Mouse (Mus musculus) stomach, postnatal 0 days (tissue): ENCODE results near the gene Klhdc7b.
"Not testable (repeated sequence)": the region's sequence is repeated elsewhere in the genome, so short reads cannot be mapped to it uniquely, and the experiment has no call there.

Experiments
- CTCF ChIP-seq: IDR thresholded peaks from 2 replicates; pipeline ENCODE4 v1.5.1; 2016; ENCODE audit warnings: antibody characterized with exemption, low read depth, mild to moderate bottlenecking, moderate library complexity
- EP300 ChIP-seq: optimal IDR thresholded peaks from 2 replicates; pipeline ENCODE3; 2016; ENCODE audit warnings: antibody characterized with exemption

DNA sequence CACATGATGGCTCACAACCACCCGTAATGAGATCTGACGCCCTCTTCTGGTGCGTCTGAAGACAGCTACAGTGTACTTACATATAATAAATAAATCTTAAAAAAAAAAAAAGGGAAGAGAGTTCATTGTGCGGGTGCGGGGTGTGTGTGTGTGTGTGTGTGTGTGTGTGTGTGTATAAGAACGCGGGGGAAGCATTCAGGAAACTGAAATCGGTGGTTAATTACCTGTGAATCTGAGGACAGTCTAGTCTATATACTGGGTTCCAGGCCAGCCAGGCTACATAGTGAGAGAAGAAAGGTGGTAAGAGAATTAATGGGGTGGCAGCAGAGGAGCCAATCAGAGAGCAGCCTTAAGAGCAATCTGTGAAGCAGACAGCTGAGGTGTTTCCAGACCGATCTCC, 46.1 kb downstream of the Klhdc7b start:
- peak; percentile 2 for TF ChIP-seq CTCF
- not testable (repeated sequence) for TF ChIP-seq EP300
